27 mouse cellular contexts compared by ENCODE assay signal in genomic region chr2:156648042-156648441, GRCm38 (mm10). TPM values are rescaled to one million over a fixed set of nuclear protein-coding genes. Genes with fewer than 3 reads are reported as not detected.
DNase-seq lines count a peak whose midpoint lies in the region; ATAC-seq lines count a peak whose summit lies in the region.
"Had no signal": no experiment of that assay in that cellular context is flagged by ENCODE, and none has a peak within 500 bp of the region (broad histone marks: within the 10 kb centered on the region; RNA-seq: fewer than 3 reads in every experiment).

No protein-coding gene starts in this region.

- no peak overlapping the region for H3K4me3 ChIP-seq in hindbrain, embryonic 10.5 days
- no peak overlapping the region for H3K4me3 ChIP-seq in hindbrain, embryonic 13.5 days
- H3K4me3 ChIP-seq in forebrain, embryonic 12.5 days (replicated peaks): no peak overlapping the region
- H3K4me3 ChIP-seq: embryonic facial prominence, embryonic 10.5 days; embryonic facial prominence, embryonic 15.5 days; forebrain, embryonic 13.5 days; heart, embryonic 13.5 days; limb, embryonic 12.5 days; lung, embryonic 15.5 days; myocyte; neural tube, embryonic 12.5 days had no signal

- no peak for DNase-seq in hindbrain, embryonic 10.5 days (ENCODE audit: low spot score)
- DNase-seq in left cerebral cortex, postnatal 36 days (ENCODE audit: low spot score in 2 of 2): peak; percentile 66 to 75
- DNase-seq in left cerebral cortex, adult 11 months (ENCODE audit: low spot score): no peak
- peak; percentile 80 for DNase-seq in brain, adult 2 months (ENCODE audit: low read depth, low spot score)
- no peak for DNase-seq in cerebellum, postnatal 4 days (ENCODE audit: low spot score in 2 of 2)
- DNase-seq: adrenal gland, postnatal 25 days; cerebellum, adult 18-20 months; heart, postnatal 10 days; kidney, adult 18-20 months; kidney, postnatal 36 days; thymus, adult 18-20 months; thymus, postnatal 25 days had no signal

- no peak overlapping the region for H3K4me2 ChIP-seq in hindbrain, embryonic 13.5 days
- H3K4me2 ChIP-seq in forebrain, embryonic 12.5 days: no peak overlapping the region
- H3K4me2 ChIP-seq: embryonic facial prominence, embryonic 15.5 days; forebrain, embryonic 13.5 days; heart, embryonic 13.5 days; limb, embryonic 12.5 days; liver, embryonic 11.5 days; lung, embryonic 15.5 days; midbrain, embryonic 11.5 days; neural tube, embryonic 12.5 days had no signal

- H3K4me1 ChIP-seq in hindbrain, embryonic 10.5 days (replicated peaks): peaks cover 63% of the 10 kb centered on the region
- H3K4me1 ChIP-seq in hindbrain, embryonic 13.5 days (replicated peaks): peaks cover 35% of the 10 kb centered on the region
- H3K4me1 ChIP-seq in forebrain, embryonic 12.5 days: peaks cover 17% of the 10 kb centered on the region
- H3K4me1 ChIP-seq: embryonic facial prominence, embryonic 15.5 days; heart, embryonic 13.5 days; lung, embryonic 15.5 days had no signal

- no peak overlapping the region for H3K9ac ChIP-seq in hindbrain, embryonic 13.5 days
- no peak overlapping the region for H3K9ac ChIP-seq in forebrain, embryonic 12.5 days
- H3K9ac ChIP-seq: embryonic facial prominence, embryonic 15.5 days; forebrain, embryonic 13.5 days; heart, embryonic 13.5 days; limb, embryonic 12.5 days; lung, embryonic 15.5 days; neural tube, embryonic 12.5 days had no signal

- peak overlapping the region; percentile 50; the same call in 1 of the 2 replicates for H3K27ac ChIP-seq in hindbrain, embryonic 10.5 days
- H3K27ac ChIP-seq in hindbrain, embryonic 13.5 days: no peak overlapping the region
- H3K27ac ChIP-seq in forebrain, embryonic 12.5 days: no peak overlapping the region
- H3K27ac ChIP-seq: embryonic facial prominence, embryonic 10.5 days; embryonic facial prominence, embryonic 15.5 days; forebrain, embryonic 13.5 days; heart, embryonic 13.5 days; limb, embryonic 12.5 days; lung, embryonic 15.5 days; neural tube, embryonic 12.5 days; stomach, postnatal 0 days had no signal

- H3K27me3 ChIP-seq in hindbrain, embryonic 10.5 days (ENCODE audit: insufficient read depth, poor library complexity, severe bottlenecking): no peaks in the 10 kb centered on the region
- peaks cover 13% of the 10 kb centered on the region; the same call in 1 of the 2 replicates for H3K27me3 ChIP-seq in hindbrain, embryonic 13.5 days
- H3K27me3 ChIP-seq in forebrain, embryonic 12.5 days: peaks cover 2% of the 10 kb centered on the region; the same call in 1 of the 2 replicates
- H3K27me3 ChIP-seq: embryonic facial prominence, embryonic 15.5 days; forebrain, embryonic 13.5 days; lung, embryonic 15.5 days; neural tube, embryonic 12.5 days had no signal

- intact Hi-C loops in left cerebral cortex, postnatal 36 days (cut with DNase I): no loop called here

- ATAC-seq in hindbrain, embryonic 13.5 days (ENCODE audit: low FRiP score): no peak
- ATAC-seq in forebrain, embryonic 12.5 days (ENCODE audit: low FRiP score): no peak
- ATAC-seq: CD4-positive, CD25-positive, alpha-beta regulatory T cell, adult 4 months; forebrain, embryonic 13.5 days; hindbrain, embryonic 16.5 days had no signal

- H3K36me3 ChIP-seq in hindbrain, embryonic 10.5 days: no peaks in the 10 kb centered on the region
- no peaks in the 10 kb centered on the region for H3K36me3 ChIP-seq in hindbrain, embryonic 13.5 days
- no peaks in the 10 kb centered on the region for H3K36me3 ChIP-seq in forebrain, embryonic 12.5 days (replicated peaks)
- H3K36me3 ChIP-seq: embryonic facial prominence, embryonic 10.5 days; embryonic facial prominence, embryonic 15.5 days; heart, embryonic 13.5 days; limb, embryonic 12.5 days; lung, embryonic 15.5 days; neural tube, embryonic 12.5 days had no signal

- no peaks in the 10 kb centered on the region for H3K9me3 ChIP-seq in hindbrain, embryonic 10.5 days
- no peaks in the 10 kb centered on the region for H3K9me3 ChIP-seq in hindbrain, embryonic 13.5 days
- no peaks in the 10 kb centered on the region for H3K9me3 ChIP-seq in forebrain, embryonic 12.5 days
- H3K9me3 ChIP-seq: embryonic facial prominence, embryonic 10.5 days; embryonic facial prominence, embryonic 15.5 days; forebrain, embryonic 13.5 days; heart, embryonic 13.5 days; limb, embryonic 12.5 days; lung, embryonic 15.5 days; neural tube, embryonic 12.5 days had no signal

- 76% methylated on average over 5 of the region's 5 CpGs for WGBS in hindbrain, embryonic 10.5 days
- WGBS in hindbrain, embryonic 13.5 days: 70% methylated on average over 5 of the region's 5 CpGs
- WGBS in forebrain, embryonic 12.5 days: 77% methylated on average over 5 of the region's 5 CpGs

RNA-seq across cellular contexts. Expression of gene Dlgap4, which starts 34.5 kb away (rescaled TPM):
- polyA plus RNA-seq in hindbrain, embryonic 10.5 days (2016; fragmentation: Nextera tagmentation; extraction: Ambion mirVana): 133 and 197 TPM in 2 replicates
- polyA plus RNA-seq in hindbrain, embryonic 13.5 days (2015; fragmentation: Nextera tagmentation; extraction: Ambion mirVana): 232 and 238 TPM in 2 replicates
- 100 to 1,000 TPM; 224 to 241 TPM for total RNA-seq in left cerebral cortex, postnatal 36 days (2021)
- polyA plus RNA-seq in forebrain, embryonic 12.5 days (2016; fragmentation: Nextera tagmentation; extraction: Ambion mirVana): 195 and 197 TPM in 2 replicates

Comparison
In these comparisons a context has a peak if more than half of its experiments do, and no peak if none do; other contexts are left out.
1. DNase-seq: peak in left cerebral cortex, postnatal 36 days (2 of 2) and brain, adult 2 months (single experiment); none in hindbrain, embryonic 10.5 days (single experiment), left cerebral cortex, adult 11 months (single experiment) and cerebellum, postnatal 4 days (0 of 2).